ENCODE assay signal across 25 mouse cellular contexts in the genomic region with DNA sequence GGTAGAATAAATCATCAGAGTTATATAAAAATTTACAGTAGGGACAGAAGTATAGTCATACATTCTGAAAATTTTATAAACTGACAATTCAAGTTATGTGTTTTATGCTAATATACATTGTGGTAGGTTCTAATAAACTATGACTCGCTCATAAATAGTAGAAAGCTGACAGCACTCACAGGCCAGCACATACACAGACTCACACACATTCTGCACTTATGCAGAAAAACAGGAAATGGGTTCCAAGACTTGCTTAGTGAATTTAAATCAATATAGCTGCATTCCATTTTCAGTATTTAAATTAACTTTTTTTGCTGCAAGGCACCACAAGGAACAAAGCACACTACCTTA.
DNase-seq lines count a peak whose midpoint lies in the region; ATAC-seq lines count a peak whose summit lies in the region.
"Had no signal": no experiment of that assay in that cellular context is flagged by ENCODE, and none has a peak within 500 bp of the region (broad histone marks: within the 10 kb centered on the region; RNA-seq: fewer than 3 reads in every experiment).

No protein-coding gene starts in this region.

- DNase-seq in forebrain, embryonic 11.5 days (ENCODE audit: low spot score), result no peak
- no peak for DNase-seq in gastrocnemius, postnatal 25 days
- DNase-seq: adrenal gland, postnatal 10 days; cerebellum, adult 11 months; cerebellum, adult 9-10 months; cerebellum, postnatal 36 days; gastrocnemius, adult 2 months; heart, postnatal 14 days; kidney, adult 2 months; layer of hippocampus, postnatal 36 days; left cerebral cortex, postnatal 4 days; liver, embryonic 13.5 days; lung, adult 18-20 months; lung, postnatal 10 days; right cerebral cortex, postnatal 4 days had no signal

- 0 out of 2 replicates have a peak overlapping the region, but pooled peaks have one; percentile 46 for H3K27ac ChIP-seq in forebrain, embryonic 11.5 days (ENCODE audit: low read depth, low read length)
- H3K27ac ChIP-seq in forebrain, embryonic 12.5 days, result no peak overlapping the region
- no peak overlapping the region for H3K27ac ChIP-seq in midbrain, embryonic 15.5 days
- H3K27ac ChIP-seq in midbrain, embryonic 16.5 days (ENCODE audit: low read length), result no peak overlapping the region
- H3K27ac ChIP-seq in forebrain, embryonic 16.5 days (ENCODE audit: low read length), result no peak overlapping the region
- no peak overlapping the region; the same call in 1 of the 2 replicates for H3K27ac ChIP-seq in neural tube, embryonic 14.5 days (ENCODE audit: low read depth, low read length)
- H3K27ac ChIP-seq: gastrocnemius, adult 2 months; hindbrain, embryonic 15.5 days; intestine, embryonic 15.5 days; liver, embryonic 13.5 days; macrophage had no signal

- WGBS in forebrain, embryonic 11.5 days, result 96% methylated on average over 1 of the region's 1 CpGs
- 94% methylated on average over 1 of the region's 1 CpGs for WGBS in forebrain, embryonic 12.5 days
- WGBS in midbrain, embryonic 15.5 days, result 81% methylated on average over 1 of the region's 1 CpGs
- WGBS in midbrain, embryonic 16.5 days, result 89% methylated on average over 1 of the region's 1 CpGs
- 60% methylated on average over 1 of the region's 1 CpGs for WGBS in forebrain, embryonic 16.5 days
- 89% methylated on average over 1 of the region's 1 CpGs for WGBS in neural tube, embryonic 14.5 days

- H3K4me1 ChIP-seq in forebrain, embryonic 11.5 days (replicated peaks; ENCODE audit: control insufficient read depth, insufficient read depth, low read length), result 0 out of 2 replicates have a peak, but pooled peaks cover 4% of the 10 kb centered on the region
- H3K4me1 ChIP-seq in forebrain, embryonic 12.5 days, result no peaks in the 10 kb centered on the region
- no peaks in the 10 kb centered on the region; the same call in 1 of the 2 replicates for H3K4me1 ChIP-seq in midbrain, embryonic 15.5 days
- H3K4me1 ChIP-seq in midbrain, embryonic 16.5 days (ENCODE audit: control insufficient read depth, insufficient read depth, low read length), result peaks cover 3% of the 10 kb centered on the region; the same call in 1 of the 2 replicates
- H3K4me1 ChIP-seq in forebrain, embryonic 16.5 days (replicated peaks; ENCODE audit: control insufficient read depth, insufficient read depth, low read length), result peaks cover 4% of the 10 kb centered on the region
- H3K4me1 ChIP-seq in neural tube, embryonic 14.5 days (ENCODE audit: control insufficient read depth, insufficient read depth, low read length), result peaks cover 6% of the 10 kb centered on the region; the same call in 1 of the 2 replicates
- H3K4me1 ChIP-seq: intestine, embryonic 15.5 days; liver, embryonic 13.5 days had no signal

- no peak for ATAC-seq in forebrain, embryonic 11.5 days (replicated peaks; ENCODE audit: low FRiP score)
- ATAC-seq in forebrain, embryonic 12.5 days (ENCODE audit: low FRiP score), result no peak; the same call in 1 of the 2 replicates
- ATAC-seq in midbrain, embryonic 15.5 days (replicated peaks), result peak; percentile 62; the same call in 1 of the 2 replicates
- ATAC-seq in midbrain, embryonic 16.5 days, result no peak; the same call in 1 of the 2 replicates
- ATAC-seq in forebrain, embryonic 16.5 days, result peak; percentile 72
- peak; percentile 28; the same call in 1 of the 2 replicates for ATAC-seq in neural tube, embryonic 14.5 days (ENCODE audit: low read depth)
- ATAC-seq in megakaryocyte progenitor cell, adult 5-6 weeks (replicated peaks; ENCODE audit: poor library complexity), result no peak
- ATAC-seq: intestine, embryonic 15.5 days had no signal

- no peaks in the 10 kb centered on the region for H3K27me3 ChIP-seq in forebrain, embryonic 11.5 days (ENCODE audit: control insufficient read depth, insufficient read depth, low read length)
- H3K27me3 ChIP-seq in forebrain, embryonic 12.5 days, result no peaks in the 10 kb centered on the region
- no peaks in the 10 kb centered on the region for H3K27me3 ChIP-seq in midbrain, embryonic 15.5 days (replicated peaks)
- no peaks in the 10 kb centered on the region for H3K27me3 ChIP-seq in midbrain, embryonic 16.5 days (ENCODE audit: control insufficient read depth, insufficient read depth, low read depth, low read length)
- H3K27me3 ChIP-seq in forebrain, embryonic 16.5 days (replicated peaks; ENCODE audit: control insufficient read depth, insufficient read depth, low read length), result no peaks in the 10 kb centered on the region
- H3K27me3 ChIP-seq in neural tube, embryonic 14.5 days (ENCODE audit: control insufficient read depth, insufficient read depth, low read length), result no peaks in the 10 kb centered on the region
- H3K27me3 ChIP-seq: hindbrain, embryonic 15.5 days; intestine, embryonic 15.5 days; liver, embryonic 13.5 days had no signal

- H3K9me3 ChIP-seq in forebrain, embryonic 11.5 days (ENCODE audit: control insufficient read depth, low read length), result no peaks in the 10 kb centered on the region
- H3K9me3 ChIP-seq in forebrain, embryonic 12.5 days, result no peaks in the 10 kb centered on the region
- no peaks in the 10 kb centered on the region for H3K9me3 ChIP-seq in midbrain, embryonic 15.5 days
- no peaks in the 10 kb centered on the region for H3K9me3 ChIP-seq in midbrain, embryonic 16.5 days (replicated peaks; ENCODE audit: control insufficient read depth, low read length, poor library complexity, severe bottlenecking)
- no peaks in the 10 kb centered on the region for H3K9me3 ChIP-seq in forebrain, embryonic 16.5 days (ENCODE audit: control insufficient read depth, low read length)
- no peaks in the 10 kb centered on the region for H3K9me3 ChIP-seq in neural tube, embryonic 14.5 days (ENCODE audit: control insufficient read depth, low read length)
- H3K9me3 ChIP-seq: G1E; hindbrain, embryonic 15.5 days; intestine, embryonic 15.5 days; liver, embryonic 13.5 days had no signal

- H3K36me3 ChIP-seq in forebrain, embryonic 11.5 days (ENCODE audit: control insufficient read depth, insufficient read depth, low read length), result no peaks in the 10 kb centered on the region
- H3K36me3 ChIP-seq in forebrain, embryonic 12.5 days (replicated peaks), result no peaks in the 10 kb centered on the region
- H3K36me3 ChIP-seq in midbrain, embryonic 15.5 days (replicated peaks), result no peaks in the 10 kb centered on the region
- H3K36me3 ChIP-seq in midbrain, embryonic 16.5 days (ENCODE audit: control insufficient read depth, insufficient read depth, low read length), result no peaks in the 10 kb centered on the region
- H3K36me3 ChIP-seq in forebrain, embryonic 16.5 days (ENCODE audit: control insufficient read depth, insufficient read depth), result no peaks in the 10 kb centered on the region
- no peaks in the 10 kb centered on the region for H3K36me3 ChIP-seq in neural tube, embryonic 14.5 days (ENCODE audit: control insufficient read depth, insufficient read depth, low read length)
- H3K36me3 ChIP-seq: G1E; hindbrain, embryonic 15.5 days; intestine, embryonic 15.5 days; liver, embryonic 13.5 days had no signal

- H3K4me2 ChIP-seq in forebrain, embryonic 11.5 days (ENCODE audit: low read depth, low read length, severe bottlenecking), result no peak overlapping the region
- no peak overlapping the region for H3K4me2 ChIP-seq in forebrain, embryonic 12.5 days
- no peak overlapping the region for H3K4me2 ChIP-seq in midbrain, embryonic 15.5 days
- no peak overlapping the region for H3K4me2 ChIP-seq in midbrain, embryonic 16.5 days (ENCODE audit: low read length)
- no peak overlapping the region for H3K4me2 ChIP-seq in forebrain, embryonic 16.5 days (ENCODE audit: low read length)
- no peak overlapping the region for H3K4me2 ChIP-seq in neural tube, embryonic 14.5 days (ENCODE audit: low read depth, low read length)
- H3K4me2 ChIP-seq: hindbrain, embryonic 15.5 days; intestine, embryonic 15.5 days; liver, embryonic 13.5 days had no signal

- no peak overlapping the region for H3K4me3 ChIP-seq in forebrain, embryonic 11.5 days (ENCODE audit: low read depth, low read length)
- no peak overlapping the region for H3K4me3 ChIP-seq in forebrain, embryonic 12.5 days (replicated peaks)
- no peak overlapping the region for H3K4me3 ChIP-seq in midbrain, embryonic 15.5 days
- H3K4me3 ChIP-seq in midbrain, embryonic 16.5 days (ENCODE audit: low read depth, low read length), result no peak overlapping the region
- H3K4me3 ChIP-seq in forebrain, embryonic 16.5 days (replicated peaks; ENCODE audit: low read length), result no peak overlapping the region
- no peak overlapping the region for H3K4me3 ChIP-seq in neural tube, embryonic 14.5 days (ENCODE audit: low read depth, low read length)
- H3K4me3 ChIP-seq: gastrocnemius, adult 2 months; hindbrain, embryonic 15.5 days; intestine, embryonic 15.5 days; liver, embryonic 13.5 days had no signal

- H3K9ac ChIP-seq in forebrain, embryonic 11.5 days (ENCODE audit: low read length), result no peak overlapping the region
- H3K9ac ChIP-seq in forebrain, embryonic 12.5 days, result no peak overlapping the region
- H3K9ac ChIP-seq in midbrain, embryonic 15.5 days, result no peak overlapping the region
- no peak overlapping the region for H3K9ac ChIP-seq in midbrain, embryonic 16.5 days (ENCODE audit: low read depth, low read length)
- H3K9ac ChIP-seq in forebrain, embryonic 16.5 days (replicated peaks; ENCODE audit: low read depth, low read length), result no peak overlapping the region
- no peak overlapping the region for H3K9ac ChIP-seq in neural tube, embryonic 14.5 days (replicated peaks; ENCODE audit: low read depth, low read length)
- H3K9ac ChIP-seq: hindbrain, embryonic 15.5 days; intestine, embryonic 15.5 days; liver, embryonic 13.5 days had no signal

Comparison
In these comparisons a context has a peak if more than half of its experiments do, and no peak if none do; other contexts are left out.
1. ATAC-seq: peak in midbrain, embryonic 15.5 days (single experiment), forebrain, embryonic 16.5 days (single experiment) and neural tube, embryonic 14.5 days (single experiment); none in forebrain, embryonic 11.5 days (single experiment), forebrain, embryonic 12.5 days (single experiment), midbrain, embryonic 16.5 days (single experiment) and megakaryocyte progenitor cell, adult 5-6 weeks (single experiment).